Mouse (Mus musculus) thymus, postnatal 4 days (tissue): ENCODE data around the gene Pomc.
"Not testable (repeated sequence)": the region's sequence is repeated elsewhere in the genome, so short reads cannot be mapped to it uniquely, and the experiment has no call there.

ENCODE experiments used
- DNase-seq: peaks from one replicate; pipeline ENCODE4 v3.0.0; 2021

The Pomc gene

GRCm38 (mm10) chr12:3973169-3973568 lies 18.4 kb downstream of the Pomc start:
- DNase-seq: not testable (repeated sequence)

DNA sequence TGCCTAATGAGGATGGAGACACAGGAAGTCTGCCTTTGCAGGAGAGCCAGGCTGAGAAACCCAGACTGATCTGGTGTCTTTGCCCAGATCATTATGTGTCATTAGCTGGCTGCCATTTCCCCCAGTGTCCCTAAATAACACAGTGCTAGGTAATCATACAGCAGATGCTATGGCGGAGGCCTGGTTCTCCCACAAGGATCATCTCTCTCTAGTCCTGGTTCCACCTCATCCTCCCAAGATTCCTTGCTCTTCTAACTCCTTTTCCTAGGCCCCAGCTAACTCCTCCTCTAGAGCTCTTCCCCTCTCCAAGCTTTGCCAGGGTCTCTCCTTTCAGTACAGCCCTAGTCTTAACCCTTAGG lies 26.2 kb downstream of the Pomc start:
- no peak for DNase-seq

- DNase-seq: peak; percentile 83
Observed at GRCm38 (mm10) chr12:3981350-3982131, 26.8 kb downstream of the Pomc start.

DNA sequence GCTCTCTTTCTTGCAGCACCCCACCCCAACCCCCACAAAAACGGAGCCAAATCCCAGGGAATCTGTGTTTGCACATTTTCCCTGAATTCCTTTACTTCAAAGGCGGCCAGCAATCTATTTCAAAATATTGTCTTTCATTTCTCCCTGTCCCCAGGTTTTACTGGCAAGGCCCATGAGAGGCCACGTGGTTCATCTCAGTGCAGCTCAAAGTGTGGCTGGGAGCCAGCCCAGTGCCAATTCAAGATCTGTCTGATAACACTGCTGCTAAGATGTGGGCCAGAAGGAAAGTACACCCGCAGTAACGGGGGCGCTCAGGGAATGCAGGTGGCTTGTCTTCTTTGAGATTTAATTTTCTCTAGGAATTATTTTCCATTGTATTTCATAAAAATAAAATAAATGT lies 27.5 kb downstream of the Pomc start:
- no peak for DNase-seq

DNA sequence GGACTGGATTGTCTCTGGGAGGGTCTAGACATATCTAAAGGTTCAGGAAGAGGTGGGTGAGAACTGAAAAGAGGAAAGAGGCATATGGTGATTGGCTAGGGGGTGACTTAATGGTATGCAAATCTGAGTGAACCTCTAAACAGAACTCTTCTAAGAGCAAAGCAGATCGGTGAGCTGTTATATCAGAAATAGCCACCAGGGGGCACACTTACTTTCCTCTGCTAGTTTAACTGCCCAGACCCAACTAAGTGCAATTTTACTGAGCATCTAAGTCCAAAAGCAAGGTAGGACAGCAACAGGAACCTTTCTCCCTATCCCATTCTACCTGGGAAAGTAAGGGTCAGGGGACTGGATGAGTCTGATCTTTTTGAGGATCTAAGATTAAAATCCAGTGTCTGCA lies 29.0 kb downstream of the Pomc start:
- peak; percentile 85 for DNase-seq

GRCm38 (mm10) chr12:3984446-3984845 lies 29.7 kb downstream of the Pomc start:
- DNase-seq: no peak

- no peak for DNase-seq
Observed at GRCm38 (mm10) chr12:3989943-3990342, 35.2 kb downstream of the Pomc start.

DNA sequence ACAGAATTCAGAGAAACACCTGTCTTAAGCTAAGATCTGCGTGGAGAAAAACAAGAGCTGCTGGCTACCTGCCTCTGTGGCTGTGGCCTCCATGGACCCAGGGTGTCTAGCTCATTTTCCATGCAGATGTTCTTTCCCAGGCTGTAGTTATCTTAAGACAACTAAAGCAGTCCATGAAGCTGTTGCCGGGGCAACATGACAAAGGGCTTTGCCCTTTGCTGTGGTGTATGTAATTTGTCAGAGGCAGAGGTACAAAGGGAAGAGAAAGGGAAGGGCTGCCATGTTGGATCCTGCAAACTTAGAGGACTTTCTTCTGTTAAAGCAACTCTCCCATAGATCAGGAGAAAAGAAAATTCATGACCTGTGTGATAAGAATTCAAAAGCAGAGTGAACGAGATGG lies 36.3 kb downstream of the Pomc start:
- DNase-seq: no peak

- DNase-seq: no peak
Observed at GRCm38 (mm10) chr12:3996749-3997148, 42.0 kb downstream of the Pomc start.

GRCm38 (mm10) chr12:4000406-4000805 lies 45.7 kb downstream of the Pomc start:
- DNase-seq: no peak

- no peak for DNase-seq
Observed at GRCm38 (mm10) chr12:4004648-4005047, 49.9 kb downstream of the Pomc start.

- no peak for DNase-seq
Observed at GRCm38 (mm10) chr12:4006079-4006478, 51.3 kb downstream of the Pomc start.

GRCm38 (mm10) chr12:4007181-4007580 lies 52.4 kb downstream of the Pomc start:
- DNase-seq: no peak

GRCm38 (mm10) chr12:4007766-4008165 lies 53.0 kb downstream of the Pomc start:
- DNase-seq: no peak

DNA sequence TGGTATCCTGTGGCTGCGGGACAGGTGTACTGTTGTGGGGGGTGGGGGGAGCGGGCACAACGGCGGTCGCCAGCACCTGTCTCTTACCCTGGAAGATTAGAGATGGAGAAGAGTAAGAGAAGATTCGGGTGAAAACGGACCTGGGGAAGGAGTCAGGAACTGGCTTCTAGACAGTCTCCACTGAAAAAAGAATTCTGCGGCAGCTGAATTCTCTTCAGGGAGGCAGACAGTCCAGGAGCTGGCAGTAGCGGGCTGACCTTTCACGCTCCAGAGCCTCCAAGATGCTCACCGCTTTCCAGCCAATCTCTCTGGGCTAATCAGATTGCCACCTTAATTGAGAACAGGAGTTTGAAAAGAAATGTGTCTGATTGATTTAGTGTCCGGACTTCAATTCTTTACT lies 54.0 kb downstream of the Pomc start:
- DNase-seq: no peak
